Mouse (Mus musculus) liver, embryonic 11.5 days (tissue): ENCODE data around the gene Atp5g1. TPM values are rescaled to one million over a fixed set of nuclear protein-coding genes. Genes with fewer than 3 reads are reported as not detected.

Experiments used
- ATAC-seq: fragments of 200-750 bp; cut with Nextera tagmentation; replicated peaks from 2 replicates; pipeline ENCODE4 v1.8.0; 2017; ENCODE audit warnings: moderate number of reproducible peaks, mild to moderate bottlenecking, moderate TSS enrichment, moderate library complexity; ENCODE audit not compliant: low FRiP score
- DNase-seq: peaks from one replicate; pipeline ENCODE4 v3.0.0-alpha.2; 2017; ENCODE audit warnings: low spot score
- H3K27ac ChIP-seq: fragments of 300-500 bp; sonication (generic); 2 replicates; pipeline ENCODE4 v1.5.1; 2014; ENCODE audit warnings: mild to moderate bottlenecking, low read depth, low read length, control low read depth
- H3K27me3 ChIP-seq: fragments of 300-500 bp; sonication (generic); replicated peaks from 2 replicates; pipeline ENCODE4 v1.6.1; 2014; ENCODE audit warnings: low read length, mixed read lengths; ENCODE audit not compliant: control insufficient read depth, insufficient read depth
- H3K36me3 ChIP-seq: fragments of 300-500 bp; sonication (generic); 2 replicates; pipeline ENCODE4 v1.6.1; 2014; ENCODE audit warnings: mild to moderate bottlenecking, low read length, moderate library complexity, mixed read lengths; ENCODE audit not compliant: control insufficient read depth, insufficient read depth
- H3K4me1 ChIP-seq: fragments of 300-500 bp; sonication (generic); replicated peaks from 2 replicates; pipeline ENCODE4 v1.6.1; 2014; ENCODE audit warnings: low read length, mixed read lengths; ENCODE audit not compliant: control insufficient read depth, insufficient read depth
- H3K4me2 ChIP-seq: fragments of 300-500 bp; sonication (generic); 2 replicates; pipeline ENCODE4 v1.6.1; 2014; ENCODE audit warnings: mild to moderate bottlenecking, control low read depth, moderate library complexity
- H3K4me3 ChIP-seq: fragments of 300-500 bp; sonication (generic); 2 replicates; pipeline ENCODE4 v1.5.1; 2014; ENCODE audit warnings: low read depth, low read length, control low read depth
- H3K9ac ChIP-seq: fragments of 300-500 bp; sonication (generic); 2 replicates; pipeline ENCODE4 v1.6.1; 2014; ENCODE audit warnings: low read depth, low read length, control low read depth
- H3K9me3 ChIP-seq: fragments of 300-500 bp; sonication (generic); 2 replicates; pipeline ENCODE4 v1.6.1; 2016; ENCODE audit warnings: low read length, inconsistent platforms, mixed read lengths; ENCODE audit not compliant: control insufficient read depth
- WGBS: fragments of 180-500 bp; shearing (Covaris S2); extraction: QIAGEN DNeasy Blood & Tissue Kit; methylation state at CpG from one replicate; pipeline ENCODE4 v1.1.7; 2014; 5-methylcytosine and 5-hydroxymethylcytosine counted together
- polyA plus RNA-seq: library from polyadenylated mRNA; unstranded; fragments of >200 nt; fragmentation: Nextera tagmentation; extraction: Ambion mirVana; gene quantifications from 2 replicates; pipeline ENCODE4 v1.2.1, GENCODE M21; 2014

Gene Atp5g1
- polyA plus RNA-seq, 1 experiment from 2014 or later = 994 TPM

GRCm38 (mm10) chr11:96020622-96021021 is 54.8 kb downstream of the Atp5g1 start:
- Histone ChIP-seq H3K4me2 (no peak overlapping the region), H3K9me3 (no peaks in the 10 kb centered on the region), H3K36me3 (no peaks in the 10 kb centered on the region), H3K4me1 (no peaks in the 10 kb centered on the region; the same call in 1 of the 2 replicates), H3K27me3 (no peaks in the 10 kb centered on the region), H3K4me3 (no peak overlapping the region), H3K9ac (no peak overlapping the region), H3K27ac (no peak overlapping the region)
- no peak for DNase-seq
- no peak for ATAC-seq
- 61% methylated on average over 4 of the region's 4 CpGs for WGBS

Other genes with a start within 250 kb of the Atp5g1 start
- gene Gngt2, start 238.5 kb downstream of the Atp5g1 start, polyA plus RNA-seq = 19.5 and 22.3 TPM in 2 replicates
- 6.4 and 7.9 TPM in 2 replicates for gene Abi3, start 233.2 kb downstream of the Atp5g1 start, polyA plus RNA-seq
- 0.34 and 0.51 TPM in 2 replicates for gene B4galnt2, start 160.8 kb downstream of the Atp5g1 start, polyA plus RNA-seq
- 54.1 and 56.0 TPM in 2 replicates for gene Igf2bp1, start 69.7 kb downstream of the Atp5g1 start, polyA plus RNA-seq
- gene Gip, start 51.1 kb downstream of the Atp5g1 start, polyA plus RNA-seq = not detected in 2 replicates
- gene Snf8, start 40.8 kb downstream of the Atp5g1 start, polyA plus RNA-seq = 48.8 and 50.0 TPM in 2 replicates
- 26.7 and 27.1 TPM in 2 replicates for gene Ube2z, start 10.3 kb downstream of the Atp5g1 start, polyA plus RNA-seq
- gene Calcoco2, start 36.3 kb upstream of the Atp5g1 start, polyA plus RNA-seq = not detected in 2 replicates
- not detected in 2 replicates for gene Ttll6, start 58.1 kb upstream of the Atp5g1 start, polyA plus RNA-seq
- not detected in 2 replicates for gene Hoxb13, start 118.6 kb upstream of the Atp5g1 start, polyA plus RNA-seq
- 0.26 and 0.49 TPM in 2 replicates for gene Hoxb9, start 195.8 kb upstream of the Atp5g1 start, polyA plus RNA-seq
- 0.43 and 0.62 TPM in 2 replicates for gene Hoxb8, start 206.2 kb upstream of the Atp5g1 start, polyA plus RNA-seq
- gene Hoxb7, start 211.0 kb upstream of the Atp5g1 start, polyA plus RNA-seq = 1.6 and 2.0 TPM in 2 replicates
- 1.9 and 2.4 TPM in 2 replicates for gene Hoxb6, start 216.8 kb upstream of the Atp5g1 start, polyA plus RNA-seq
- gene Hoxb5, start 227.7 kb upstream of the Atp5g1 start, polyA plus RNA-seq = 3.7 and 4.5 TPM in 2 replicates
- 0.71 and 1.1 TPM in 2 replicates for gene Hoxb4, start 242.6 kb upstream of the Atp5g1 start, polyA plus RNA-seq
- 0.97 and 1.3 TPM in 2 replicates for gene Hoxb3, start 247.7 kb upstream of the Atp5g1 start, polyA plus RNA-seq